Mouse (Mus musculus): ENCODE measurements around the gene Ehbp1. TPM values are rescaled to one million over a fixed set of nuclear protein-coding genes. Genes with fewer than 3 reads are reported as not detected.

Ehbp1 gene
- polyA plus RNA-seq (2015; fragmentation: Nextera tagmentation; extraction: Ambion mirVana), result 20.1 and 23.3 TPM in 2 replicates

DNA sequence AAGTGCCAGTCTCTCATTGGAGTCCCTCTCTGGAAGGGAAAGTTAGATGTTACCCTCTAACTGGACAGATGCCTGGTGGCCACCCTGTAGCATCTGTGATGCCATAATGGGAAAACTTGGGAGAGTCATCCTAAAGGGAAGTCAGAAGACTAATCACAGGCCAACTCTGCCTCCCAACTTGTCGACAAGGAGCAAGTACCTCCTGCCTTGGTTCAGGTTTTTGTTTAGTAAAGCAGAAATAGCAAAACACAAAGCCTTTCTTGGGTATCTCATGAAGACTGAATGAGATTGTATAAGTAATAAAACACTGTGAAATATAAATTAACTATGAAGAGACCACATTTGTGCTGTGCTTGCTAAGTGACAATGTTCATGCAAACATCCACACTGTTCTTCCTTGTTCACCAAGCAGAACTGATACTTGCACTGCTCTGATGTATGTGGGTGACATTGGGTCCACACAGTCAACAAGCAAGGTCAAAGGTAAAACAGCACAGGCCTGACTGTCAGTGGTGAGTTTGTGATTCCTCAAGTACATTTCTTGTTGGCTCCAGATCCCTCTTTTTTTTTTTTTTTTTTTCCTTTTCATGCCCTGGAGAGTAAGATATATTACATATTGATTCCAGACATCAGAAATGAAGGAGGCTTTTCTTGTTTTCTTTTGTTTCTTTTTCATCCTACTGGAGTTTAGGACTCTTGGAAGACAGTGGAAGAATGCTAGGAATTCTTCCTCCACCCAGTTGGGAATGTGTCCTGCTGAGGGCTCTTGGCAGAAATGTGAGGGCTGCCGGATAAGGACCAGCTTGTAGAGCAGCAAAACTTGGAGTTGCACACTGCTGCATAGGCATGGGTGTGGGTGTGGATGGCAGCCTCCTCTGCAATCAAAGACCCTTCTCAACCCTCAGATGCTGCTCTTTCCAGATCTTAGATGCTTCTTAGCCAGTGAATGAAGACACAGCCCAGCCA, at the start of gene Ehbp1:
Gene Ehbp1, minus strand, starts transcription at position 51 of the 966 bp plus-strand sequence.
- no peaks in the 10 kb centered on the region for H3K9me3 ChIP-seq
- H3K4me3 ChIP-seq, result no peak within 1 kb of the TSS
- no peaks in the 10 kb centered on the region for H3K27me3 ChIP-seq (replicated peaks)
- H3K9ac ChIP-seq, result no peak within 1 kb of the TSS
- WGBS, result 38% methylated on average over 2 of the region's 2 CpGs
- peaks cover 13% of the 10 kb centered on the region for H3K4me1 ChIP-seq
- H3K36me3 ChIP-seq, result no peaks in the 10 kb centered on the region
- no peak within 1 kb of the TSS for H3K4me2 ChIP-seq
- no peak for ATAC-seq (ENCODE audit: extremely low read depth, insufficient number of reproducible peaks, low FRiP score, low TSS enrichment)
- no peak within 1 kb of the TSS for H3K27ac ChIP-seq (replicated peaks)

DNA sequence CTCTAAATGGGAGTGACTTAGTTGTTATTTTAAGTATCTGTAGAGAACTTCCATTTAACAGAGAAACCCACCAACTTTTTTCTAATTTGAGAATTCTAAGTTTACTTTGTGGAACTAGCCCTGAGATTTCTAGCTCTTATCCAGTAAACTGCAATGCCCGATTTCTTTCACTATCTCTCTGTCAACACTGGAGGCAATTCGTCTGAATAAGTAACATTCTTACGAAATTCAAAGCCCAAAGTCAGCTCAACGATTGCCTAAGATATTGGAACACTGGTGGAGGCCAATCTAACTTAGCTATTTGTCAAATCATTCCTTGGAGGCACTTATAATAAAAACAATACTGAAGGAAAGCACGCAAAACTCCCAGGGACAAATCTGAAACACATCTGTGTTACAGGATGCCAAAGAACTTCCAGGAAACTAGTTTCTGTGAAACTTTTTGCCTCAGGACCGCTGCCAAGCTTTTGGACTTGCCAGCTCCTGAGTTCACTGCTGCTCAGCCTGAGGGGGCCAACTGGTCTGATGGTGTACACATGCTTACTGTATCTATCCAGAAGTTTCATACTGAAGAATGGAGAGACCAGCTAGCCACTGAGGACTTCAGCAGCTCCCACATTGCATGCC, 45.5 kb upstream of the Ehbp1 start:
- WGBS, result 57% methylated on average over 6 of the region's 6 CpGs
- no peak overlapping the region for H3K27ac ChIP-seq (replicated peaks)
- H3K4me3 ChIP-seq, result no peak overlapping the region
- ATAC-seq (ENCODE audit: extremely low read depth, insufficient number of reproducible peaks, low FRiP score, low TSS enrichment), result no peak
- no peak overlapping the region for H3K4me2 ChIP-seq
- no peak overlapping the region for H3K9ac ChIP-seq
- no peaks in the 10 kb centered on the region for H3K36me3 ChIP-seq
- no peaks in the 10 kb centered on the region for H3K27me3 ChIP-seq (replicated peaks)
- no peaks in the 10 kb centered on the region for H3K4me1 ChIP-seq
- peaks cover 3% of the 10 kb centered on the region; the same call in 1 of the 2 replicates for H3K9me3 ChIP-seq

DNA sequence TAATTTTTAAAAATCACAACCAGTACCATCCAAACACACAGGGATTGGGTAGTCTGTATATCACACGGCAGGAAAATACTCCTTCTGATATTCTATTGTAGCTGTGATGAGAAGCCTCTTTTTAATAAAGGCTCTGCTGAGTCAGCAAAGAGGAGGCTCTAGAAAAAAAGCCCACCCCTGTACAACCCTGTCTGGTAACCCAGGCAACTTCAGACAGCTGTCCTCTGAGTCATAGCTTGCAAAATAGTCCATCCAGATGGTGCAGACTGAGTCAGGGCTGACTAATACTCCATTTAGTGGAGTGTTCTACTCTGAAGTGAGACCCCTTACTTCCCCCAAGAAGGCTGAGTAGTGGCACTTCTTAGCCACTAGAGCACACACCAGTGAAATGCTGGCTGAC, 41.4 kb upstream of the Ehbp1 start:
- WGBS, result 75% methylated on average over 1 of the region's 1 CpGs

DNA sequence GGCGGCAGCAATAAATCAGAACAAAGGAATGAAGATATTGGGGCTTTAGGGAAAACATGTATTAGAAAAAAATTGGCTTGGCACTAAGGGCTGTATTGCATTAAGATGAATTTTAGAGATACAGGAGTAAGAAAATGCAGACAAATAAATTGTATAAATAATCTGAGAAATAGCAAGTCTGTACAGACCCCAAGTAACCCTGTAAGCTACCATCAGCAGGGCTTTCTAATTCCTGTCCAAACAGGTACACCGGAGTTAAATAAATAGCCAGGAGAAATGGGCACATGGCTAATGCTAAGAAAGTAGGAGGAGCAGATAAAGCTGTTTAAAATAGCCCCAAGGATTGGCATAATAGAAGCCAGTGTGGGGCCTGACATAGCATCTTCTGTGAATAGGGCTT, 32.7 kb upstream of the Ehbp1 start:
- H3K4me2 ChIP-seq, result no peak overlapping the region
- no peaks in the 10 kb centered on the region for H3K27me3 ChIP-seq (replicated peaks)
- no peak overlapping the region for H3K4me3 ChIP-seq
- peaks cover 6% of the 10 kb centered on the region; the same call in 1 of the 2 replicates for H3K4me1 ChIP-seq
- WGBS, result 76% methylated on average over 2 of the region's 2 CpGs
- H3K27ac ChIP-seq (replicated peaks), result no peak overlapping the region
- no peak overlapping the region for H3K9ac ChIP-seq
- no peak for ATAC-seq (ENCODE audit: extremely low read depth, insufficient number of reproducible peaks, low FRiP score, low TSS enrichment)
- no peaks in the 10 kb centered on the region for H3K36me3 ChIP-seq
- H3K9me3 ChIP-seq, result no peaks in the 10 kb centered on the region

More for the DNA sequence above, 41.4 kb upstream of the Ehbp1 start:
- Histone ChIP-seq H3K27me3 (replicated peaks) (no peaks in the 10 kb centered on the region), H3K4me1 (no peaks in the 10 kb centered on the region), H3K36me3 (no peaks in the 10 kb centered on the region), H3K9me3 (peaks cover 3% of the 10 kb centered on the region; the same call in 1 of the 2 replicates), H3K27ac (replicated peaks) (no peak overlapping the region), H3K9ac (no peak overlapping the region), H3K4me2 (no peak overlapping the region), H3K4me3 (no peak overlapping the region)
- ATAC-seq (ENCODE audit: extremely low read depth, insufficient number of reproducible peaks, low FRiP score, low TSS enrichment), result no peak

DNA sequence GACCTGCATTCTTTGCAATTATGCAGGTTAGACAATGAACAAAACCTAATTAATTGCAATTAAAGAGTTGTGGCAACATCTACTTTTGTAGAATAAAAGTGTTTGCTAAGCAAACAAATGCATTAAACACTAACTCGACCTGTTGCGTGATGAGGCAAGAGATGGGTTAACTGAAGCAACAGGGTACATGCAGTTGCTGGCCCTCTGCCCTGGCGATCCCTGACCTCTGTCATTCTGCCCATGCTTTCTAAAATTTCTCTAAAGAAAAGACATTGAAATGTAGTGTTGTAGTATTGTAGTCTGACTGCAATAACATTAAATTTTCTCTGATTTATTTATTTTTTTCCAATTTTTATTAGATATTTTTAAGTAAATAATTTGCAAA, 31.2 kb upstream of the Ehbp1 start:
- Histone ChIP-seq H3K9me3 (no peaks in the 10 kb centered on the region), H3K27ac (replicated peaks) (no peak overlapping the region), H3K9ac (no peak overlapping the region), H3K4me3 (no peak overlapping the region), H3K4me1 (peaks cover 6% of the 10 kb centered on the region; the same call in 1 of the 2 replicates), H3K4me2 (no peak overlapping the region), H3K27me3 (replicated peaks) (no peaks in the 10 kb centered on the region), H3K36me3 (no peaks in the 10 kb centered on the region)
- 83% methylated on average over 3 of the region's 3 CpGs for WGBS
- ATAC-seq (ENCODE audit: extremely low read depth, insufficient number of reproducible peaks, low FRiP score, low TSS enrichment), result no peak

DNA sequence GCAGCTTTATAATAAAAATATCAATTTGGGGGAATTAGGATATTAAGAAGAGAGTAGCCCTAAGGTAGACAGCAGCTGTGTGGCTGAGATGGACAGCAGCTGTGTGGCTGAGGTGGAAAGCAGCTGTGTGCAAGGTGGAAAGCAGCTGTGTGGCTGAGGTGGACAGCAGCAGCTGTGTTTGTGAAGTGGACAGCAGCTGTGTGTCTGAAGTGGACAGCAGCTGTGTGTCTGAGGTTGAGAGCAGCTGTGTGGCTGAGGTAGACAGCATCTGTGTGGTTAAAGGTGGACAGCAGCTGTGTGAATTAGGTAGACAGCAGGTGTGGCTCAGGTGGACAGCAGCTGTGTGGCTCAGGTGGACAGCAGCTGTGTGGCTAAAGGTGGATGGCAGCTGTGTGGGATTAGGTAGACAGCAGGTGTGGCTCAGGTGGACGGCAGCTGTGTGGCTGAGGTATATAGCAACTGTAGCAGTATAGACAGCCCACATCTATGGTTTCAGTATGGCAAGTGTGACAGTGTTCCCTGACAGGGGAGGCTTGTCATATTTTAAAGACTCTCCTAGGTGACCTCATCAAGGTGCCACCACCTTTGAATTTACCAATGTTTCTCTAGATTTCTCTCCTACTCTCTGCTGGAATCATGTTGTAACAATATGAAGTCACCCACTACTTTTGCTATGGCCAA, 30.7 kb upstream of the Ehbp1 start:
- no peaks in the 10 kb centered on the region for H3K27me3 ChIP-seq (replicated peaks)
- no peak overlapping the region for H3K4me3 ChIP-seq
- H3K4me1 ChIP-seq, result peaks cover 6% of the 10 kb centered on the region; the same call in 1 of the 2 replicates
- H3K4me2 ChIP-seq, result no peak overlapping the region
- no peaks in the 10 kb centered on the region for H3K9me3 ChIP-seq
- H3K27ac ChIP-seq (replicated peaks), result no peak overlapping the region
- H3K36me3 ChIP-seq, result no peaks in the 10 kb centered on the region
- ATAC-seq (ENCODE audit: extremely low read depth, insufficient number of reproducible peaks, low FRiP score, low TSS enrichment), result no peak
- 74% methylated on average over 1 of the region's 1 CpGs for WGBS
- H3K9ac ChIP-seq, result no peak overlapping the region

GRCm38 (mm10) chr11:22369841-22370240, 27.7 kb upstream of the Ehbp1 start:
- no peak overlapping the region for H3K9ac ChIP-seq
- no peaks in the 10 kb centered on the region for H3K36me3 ChIP-seq
- H3K27ac ChIP-seq (replicated peaks), result no peak overlapping the region
- no peaks in the 10 kb centered on the region for H3K27me3 ChIP-seq (replicated peaks)
- no peak for ATAC-seq (ENCODE audit: extremely low read depth, insufficient number of reproducible peaks, low FRiP score, low TSS enrichment)
- no peak overlapping the region for H3K4me2 ChIP-seq
- H3K4me1 ChIP-seq, result 0 out of 2 replicates have a peak, but pooled peaks cover 3% of the 10 kb centered on the region
- no peak overlapping the region for H3K4me3 ChIP-seq
- no peaks in the 10 kb centered on the region for H3K9me3 ChIP-seq
- WGBS, result 52% methylated on average over 2 of the region's 2 CpGs

DNA sequence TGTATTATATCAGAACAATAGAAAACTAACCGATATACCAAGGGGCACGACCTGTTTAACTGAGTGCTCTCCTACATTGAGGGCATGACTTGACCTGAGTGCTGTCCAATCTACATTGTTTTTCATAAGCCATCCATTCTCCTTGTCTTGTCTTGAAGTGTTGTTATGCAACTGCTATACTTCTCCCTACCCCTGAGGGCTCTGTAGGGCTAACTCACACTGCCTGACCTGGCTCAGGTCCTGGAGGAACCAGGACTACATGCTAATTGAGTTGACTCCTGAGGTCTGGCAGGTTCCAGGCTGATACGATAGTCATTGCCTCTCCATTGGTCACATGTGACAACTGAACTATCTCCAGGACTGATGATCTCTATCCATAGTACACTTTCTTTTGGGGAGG, 26.5 kb upstream of the Ehbp1 start:
- WGBS, result 85% methylated on average over 3 of the region's 3 CpGs
- H3K9me3 ChIP-seq, result no peaks in the 10 kb centered on the region
- H3K4me1 ChIP-seq, result 0 out of 2 replicates have a peak, but pooled peaks cover 3% of the 10 kb centered on the region
- ATAC-seq (ENCODE audit: extremely low read depth, insufficient number of reproducible peaks, low FRiP score, low TSS enrichment), result no peak
- H3K4me3 ChIP-seq, result no peak overlapping the region
- H3K27ac ChIP-seq (replicated peaks), result no peak overlapping the region
- no peak overlapping the region for H3K9ac ChIP-seq
- no peak overlapping the region for H3K4me2 ChIP-seq
- no peaks in the 10 kb centered on the region for H3K36me3 ChIP-seq
- no peaks in the 10 kb centered on the region for H3K27me3 ChIP-seq (replicated peaks)

DNA sequence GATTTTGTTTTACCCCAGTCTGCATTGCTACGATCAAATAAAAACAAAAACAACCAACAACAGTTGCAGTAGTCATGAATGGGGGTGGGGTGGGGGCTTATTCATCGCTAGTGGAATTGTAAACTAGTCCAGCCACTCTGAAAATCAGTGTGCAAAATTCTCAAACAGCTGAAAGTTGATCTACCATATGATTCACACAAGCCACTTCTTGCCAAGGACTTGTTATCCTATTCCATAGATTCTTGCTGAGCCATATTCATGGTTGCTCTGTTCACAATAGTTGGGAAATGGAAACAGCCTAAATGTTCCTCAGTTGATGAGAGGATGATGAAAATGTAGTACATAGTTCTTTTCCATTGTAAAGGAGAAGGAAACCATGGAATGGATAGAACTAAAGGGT, 24.4 kb upstream of the Ehbp1 start:
- no peaks in the 10 kb centered on the region for H3K9me3 ChIP-seq
- H3K4me1 ChIP-seq, result 0 out of 2 replicates have a peak, but pooled peaks cover 3% of the 10 kb centered on the region
- H3K27ac ChIP-seq (replicated peaks), result no peak overlapping the region
- H3K27me3 ChIP-seq (replicated peaks), result no peaks in the 10 kb centered on the region
- WGBS, result 71% methylated on average over 2 of the region's 2 CpGs
- no peak overlapping the region for H3K9ac ChIP-seq
- H3K36me3 ChIP-seq, result no peaks in the 10 kb centered on the region
- no peak overlapping the region for H3K4me2 ChIP-seq
- no peak for ATAC-seq (ENCODE audit: extremely low read depth, insufficient number of reproducible peaks, low FRiP score, low TSS enrichment)
- H3K4me3 ChIP-seq, result no peak overlapping the region

DNA sequence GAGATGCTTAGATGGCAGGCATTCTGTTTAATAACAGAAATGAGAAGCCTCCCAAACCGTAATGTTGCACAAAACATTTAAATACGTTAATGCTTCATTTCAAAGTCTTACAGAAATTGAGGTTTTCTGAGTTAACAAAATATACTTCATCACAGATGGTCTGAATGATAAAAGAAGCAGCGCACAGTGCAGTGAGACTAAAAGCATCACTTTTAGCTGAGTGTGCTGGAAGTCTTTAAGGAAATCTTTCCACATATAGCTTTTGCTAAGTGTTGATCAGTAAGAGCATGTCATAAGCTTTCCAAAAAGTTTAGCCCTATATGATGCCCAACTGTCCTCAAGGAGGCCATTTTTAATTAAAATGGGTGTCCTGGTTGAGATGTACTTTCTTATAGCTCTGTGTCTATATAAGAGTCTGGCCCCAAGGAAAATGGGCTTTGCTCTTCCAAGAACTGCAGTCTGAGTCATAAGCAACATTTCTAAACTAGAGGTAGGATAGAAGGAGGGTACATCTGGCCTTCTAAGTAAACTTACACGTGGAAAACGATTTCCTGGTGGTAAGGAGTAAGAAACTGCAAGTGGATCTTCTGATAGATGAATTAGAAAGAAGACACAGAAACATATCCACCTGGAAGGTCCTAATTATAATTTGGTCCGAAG, 12.0 kb upstream of the Ehbp1 start:
- no peak for ATAC-seq (ENCODE audit: extremely low read depth, insufficient number of reproducible peaks, low FRiP score, low TSS enrichment)
- no peak overlapping the region for H3K4me2 ChIP-seq
- no peaks in the 10 kb centered on the region for H3K36me3 ChIP-seq
- H3K27ac ChIP-seq (replicated peaks), result no peak overlapping the region
- no peak overlapping the region for H3K9ac ChIP-seq
- WGBS, result 70% methylated on average over 6 of the region's 6 CpGs
- H3K4me3 ChIP-seq, result no peak overlapping the region
- no peaks in the 10 kb centered on the region for H3K27me3 ChIP-seq (replicated peaks)
- 0 out of 2 replicates have a peak, but pooled peaks cover 9% of the 10 kb centered on the region for H3K9me3 ChIP-seq
- no peaks in the 10 kb centered on the region for H3K4me1 ChIP-seq

GRCm38 (mm10) chr11:22349945-22350344, 7.9 kb upstream of the Ehbp1 start:
- Histone ChIP-seq H3K36me3 (no peaks in the 10 kb centered on the region), H3K4me2 (no peak overlapping the region), H3K4me1 (peaks cover 15% of the 10 kb centered on the region), H3K4me3 (no peak overlapping the region), H3K9me3 (no peaks in the 10 kb centered on the region), H3K9ac (no peak overlapping the region), H3K27ac (replicated peaks) (no peak overlapping the region), H3K27me3 (replicated peaks) (no peaks in the 10 kb centered on the region)
- no peak for ATAC-seq (ENCODE audit: extremely low read depth, insufficient number of reproducible peaks, low FRiP score, low TSS enrichment)
- 53% methylated on average over 2 of the region's 2 CpGs for WGBS
